Mouse (Mus musculus) liver, embryonic 14.5 days (tissue): ENCODE measurements around the gene Kcnc3. TPM values are rescaled to one million over a fixed set of nuclear protein-coding genes. Genes with fewer than 3 reads are reported as not detected.

Experiments used
- ATAC-seq: fragments of 200-750 bp; cut with Nextera tagmentation; 2 replicates; pipeline ENCODE4 v1.8.0; 2017; ENCODE audit warnings: moderate number of reproducible peaks, mild to moderate bottlenecking, moderate library complexity; ENCODE audit not compliant: insufficient read depth
- DNase-seq, 3 experiments: peaks; one replicate each; pipeline ENCODE4 v3.0.0-alpha.2; 2012 to 2013; ENCODE audit warnings: low read depth in 3 of 3, low spot score in 3 of 3
- H3K27ac ChIP-seq: fragments of 300-500 bp; sonication (generic); 2 replicates; pipeline ENCODE4 v1.5.1; 2014; ENCODE audit warnings: moderate library complexity, mild to moderate bottlenecking, control low read depth, inconsistent platforms
- H3K27me3 ChIP-seq: fragments of 300-500 bp; sonication (generic); 2 replicates; pipeline ENCODE4 v1.6.1; 2014; ENCODE audit warnings: mild to moderate bottlenecking, low read length, moderate library complexity; ENCODE audit not compliant: control insufficient read depth, insufficient read depth
- H3K36me3 ChIP-seq: fragments of 300-500 bp; sonication (generic); replicated peaks from 2 replicates; pipeline ENCODE4 v1.6.1; 2014; ENCODE audit warnings: low read depth; ENCODE audit not compliant: control insufficient read depth, insufficient read depth
- H3K4me1 ChIP-seq, 2 experiments: fragments of 200-500 bp in 1 of 2; fragments of 300-500 bp in 1 of 2; sonication (generic) in 1 of 2; replicated peaks; 2 replicates each; pipeline ENCODE4 v1.6.1; 2012 to 2014; ENCODE audit warnings: antibody characterized with exemption in 1 of 2, inconsistent platforms in 1 of 2, low read length in 1 of 2; ENCODE audit not compliant: control insufficient read depth in 2 of 2, insufficient read depth in 2 of 2
- H3K4me2 ChIP-seq: fragments of 300-500 bp; sonication (generic); 2 replicates; pipeline ENCODE4 v1.6.1; 2014; ENCODE audit warnings: low read depth, mild to moderate bottlenecking, control low read depth, moderate library complexity
- H3K4me3 ChIP-seq, 2 experiments: fragments of 200-500 bp in 1 of 2; fragments of 300-500 bp in 1 of 2; sonication (generic) in 1 of 2; 2 replicates each; pipeline ENCODE4 v1.5.1; 2012 to 2014; ENCODE audit warnings: low read depth in 2 of 2, low read length in 2 of 2, mild to moderate bottlenecking in 2 of 2, control low read depth in 1 of 2, inconsistent platforms in 1 of 2, moderate library complexity in 1 of 2; ENCODE audit not compliant: insufficient read depth in 1 of 2
- H3K9ac ChIP-seq: fragments of 300-500 bp; sonication (generic); replicated peaks from 2 replicates; pipeline ENCODE4 v1.6.1; 2014; ENCODE audit warnings: mild to moderate bottlenecking, control low read depth, moderate library complexity
- H3K9me3 ChIP-seq: fragments of 300-500 bp; sonication (generic); 2 replicates; pipeline ENCODE4 v1.6.1; 2016; ENCODE audit warnings: low read length, mixed read lengths; ENCODE audit not compliant: control insufficient read depth
- CTCF ChIP-seq: IDR thresholded peaks from 2 replicates; pipeline ENCODE4 v1.5.1; 2016; ENCODE audit warnings: antibody characterized with exemption, low read depth, control low read depth
- EP300 ChIP-seq: IDR thresholded peaks from 2 replicates; pipeline ENCODE4 v1.6.1; 2016; ENCODE audit warnings: antibody characterized with exemption, low read depth
- WGBS: fragments of 180-500 bp; shearing (Covaris S2); extraction: QIAGEN DNeasy Blood & Tissue Kit; methylation state at CpG from one replicate; pipeline ENCODE4 v1.1.7; 2014; ENCODE audit not compliant: insufficient replicate concordance; 5-methylcytosine and 5-hydroxymethylcytosine counted together
- polyA plus RNA-seq, 2 experiments: library from polyadenylated mRNA; depleted of rRNA in 1 of 2; stranded (reverse) in 1 of 2; unstranded in 1 of 2; fragments of >200 nt; fragmentation: Nextera tagmentation in 1 of 2; extraction: Ambion mirVana in 1 of 2; gene quantifications; 2 replicates each; pipeline versions ENCODE4 v1.2.1 to v1.2.3; 2012 to 2014

Gene Kcnc3
- polyA plus RNA-seq, 2 experiments = 0.16 TPM; not detected in 1

- no peak overlapping the region for H3K4me3 ChIP-seq
- H3K9ac ChIP-seq = no peak overlapping the region
- H3K4me2 ChIP-seq = no peak overlapping the region
- no peak for DNase-seq
- H3K27ac ChIP-seq = no peak overlapping the region
- H3K27me3 ChIP-seq = peaks cover 56% of the 10 kb centered on the region
- H3K4me1 ChIP-seq = peaks cover 0 to 1% of the 10 kb centered on the region in 2 experiments; a peak in 1 of 4 replicates
- 73% methylated on average over 6 of the region's 6 CpGs for WGBS
- no peak for ATAC-seq
- TF ChIP-seq CTCF (no peak), EP300 (no peak)
- H3K36me3 ChIP-seq = no peaks in the 10 kb centered on the region
- H3K9me3 ChIP-seq = no peaks in the 10 kb centered on the region
Observed at GRCm38 (mm10) chr7:44585606-44586005, 4.9 kb upstream of the Kcnc3 start.

- TF ChIP-seq CTCF (no peak), EP300 (no peak)
- H3K36me3 ChIP-seq = no peaks in the 10 kb centered on the region
- H3K4me3 ChIP-seq = no peak overlapping the region
- peaks cover 0 to 1% of the 10 kb centered on the region in 2 experiments; a peak in 1 of 4 replicates for H3K4me1 ChIP-seq
- H3K27ac ChIP-seq = no peak overlapping the region
- no peak overlapping the region for H3K4me2 ChIP-seq
- H3K27me3 ChIP-seq = peaks cover 65% of the 10 kb centered on the region
- no peaks in the 10 kb centered on the region for H3K9me3 ChIP-seq
- H3K9ac ChIP-seq = no peak overlapping the region
- DNase-seq (no peak), ATAC-seq (no peak)
- WGBS = 9% methylated on average over 19 of the region's 19 CpGs
Observed at GRCm38 (mm10) chr7:44586518-44586917, 3.9 kb upstream of the Kcnc3 start.

GRCm38 (mm10) chr7:44586930-44587329 is 3.5 kb upstream of the Kcnc3 start:
- Histone ChIP-seq H3K9me3 (no peaks in the 10 kb centered on the region), H3K4me3 (no peak overlapping the region)
- WGBS = under 1% methylated on average over 18 of the region's 18 CpGs

GRCm38 (mm10) chr7:44587676-44588075 is 2.8 kb upstream of the Kcnc3 start:
- ATAC-seq = no peak
- WGBS = 30% methylated on average over 6 of the region's 6 CpGs
- Histone ChIP-seq H3K9me3 (no peaks in the 10 kb centered on the region), H3K36me3 (no peaks in the 10 kb centered on the region), H3K9ac (no peak overlapping the region), H3K27ac (no peak overlapping the region), H3K4me3 (no peak overlapping the region), H3K4me1 (peaks cover 0 to 1% of the 10 kb centered on the region in 2 experiments; a peak in 1 of 4 replicates), H3K27me3 (peaks cover 77% of the 10 kb centered on the region), H3K4me2 (no peak overlapping the region)
- TF ChIP-seq EP300 (no peak), CTCF (no peak)
- DNase-seq = no peak

More at GRCm38 (mm10) chr7:44586930-44587329, 3.5 kb upstream of the Kcnc3 start:
- ATAC-seq (no peak), DNase-seq (no peak)
- H3K4me2 ChIP-seq = no peak overlapping the region
- TF ChIP-seq EP300 (no peak), CTCF (no peak)
- H3K27ac ChIP-seq = no peak overlapping the region
- peaks cover 69% of the 10 kb centered on the region for H3K27me3 ChIP-seq
- H3K4me1 ChIP-seq = peaks cover 0 to 1% of the 10 kb centered on the region in 2 experiments; a peak in 1 of 4 replicates
- H3K9ac ChIP-seq = no peak overlapping the region
- H3K36me3 ChIP-seq = no peaks in the 10 kb centered on the region

DNA sequence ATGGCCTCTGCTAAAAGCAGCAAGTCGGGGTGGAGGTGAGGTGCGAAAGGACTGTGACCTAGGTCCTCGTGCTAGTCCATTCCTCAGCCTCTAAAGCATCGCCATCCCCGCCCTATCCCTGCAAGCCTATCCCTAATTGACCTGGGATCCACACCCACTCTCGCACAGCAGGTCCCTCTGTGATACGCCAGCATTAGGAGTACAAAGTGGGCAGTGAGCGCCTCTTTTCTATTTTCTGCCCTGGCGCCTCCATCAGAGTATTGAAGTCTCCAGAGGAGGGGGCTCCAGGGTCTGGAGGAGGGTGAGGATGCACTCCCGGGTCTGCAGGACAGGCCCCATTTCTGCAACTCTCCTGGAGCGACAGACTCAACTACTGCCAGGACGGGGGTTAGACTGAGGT is 2.1 kb upstream of the Kcnc3 start:
- 7% methylated on average over 12 of the region's 12 CpGs for WGBS
- Histone ChIP-seq H3K4me3 (no peak overlapping the region), H3K4me2 (no peak overlapping the region), H3K9me3 (no peaks in the 10 kb centered on the region), H3K27ac (no peak overlapping the region), H3K9ac (no peak overlapping the region), H3K36me3 (no peaks in the 10 kb centered on the region), H3K4me1 (peaks cover 0 to 1% of the 10 kb centered on the region in 2 experiments; a peak in 1 of 4 replicates), H3K27me3 (peaks cover 83% of the 10 kb centered on the region)
- DNase-seq (no peak), ATAC-seq (no peak)
- no peak for TF ChIP-seq CTCF
- no peak for TF ChIP-seq EP300
